Mouse (Mus musculus) cerebellum, adult 18-20 months (tissue): ENCODE results near the gene Tcte1.

Experiments used
- DNase-seq, 2 experiments: peaks; one replicate each; pipeline ENCODE4 v3.0.0; 2021

The Tcte1 gene

GRCm38 (mm10) chr17:45515204-45515726 lies 8.0 kb upstream of the Tcte1 start:
- DNase-seq: no peak

GRCm38 (mm10) chr17:45515806-45516205 lies 7.4 kb upstream of the Tcte1 start:
- DNase-seq: no peak

- peak; percentile 92 to 94 for DNase-seq
Measured at GRCm38 (mm10) chr17:45516488-45516887, 6.7 kb upstream of the Tcte1 start.

GRCm38 (mm10) chr17:45517135-45517534 lies 6.1 kb upstream of the Tcte1 start:
- no peak for DNase-seq

- DNase-seq: no peak
Measured at GRCm38 (mm10) chr17:45517549-45518215, 5.6 kb upstream of the Tcte1 start.

- peak; percentile 87 to 93 for DNase-seq
Measured at GRCm38 (mm10) chr17:45518766-45519475, 4.3 kb upstream of the Tcte1 start.

- DNase-seq: no peak
Measured at GRCm38 (mm10) chr17:45520136-45520535, 3.1 kb upstream of the Tcte1 start.

GRCm38 (mm10) chr17:45524961-45525360 lies 1.7 kb downstream of the Tcte1 start:
- DNase-seq: no peak

- peak in 1 of 2 experiments; percentile 60 for DNase-seq
Measured at GRCm38 (mm10) chr17:45526571-45526970, 3.3 kb downstream of the Tcte1 start.

- peak; percentile 88 to 92 for DNase-seq
Measured at GRCm38 (mm10) chr17:45530346-45530782, 7.1 kb downstream of the Tcte1 start.

GRCm38 (mm10) chr17:45532896-45533295 lies 9.7 kb downstream of the Tcte1 start:
- DNase-seq: no peak

GRCm38 (mm10) chr17:45536264-45536663 lies 13.0 kb downstream of the Tcte1 start:
- DNase-seq: no peak

GRCm38 (mm10) chr17:45538394-45538793 lies 15.2 kb downstream of the Tcte1 start:
- DNase-seq: no peak

- no peak for DNase-seq
Measured at GRCm38 (mm10) chr17:45539664-45540063, 16.4 kb downstream of the Tcte1 start.

- no peak for DNase-seq
Measured at GRCm38 (mm10) chr17:45542129-45542528, 18.9 kb downstream of the Tcte1 start.

GRCm38 (mm10) chr17:45542705-45543104 lies 19.5 kb downstream of the Tcte1 start:
- peak; percentile 61 to 70 for DNase-seq

- peak in 1 of 2 experiments; percentile 44 for DNase-seq
Measured at GRCm38 (mm10) chr17:45543115-45543514, 19.9 kb downstream of the Tcte1 start.

GRCm38 (mm10) chr17:45544001-45544872 lies 21.0 kb downstream of the Tcte1 start:
- DNase-seq: peak; percentile 50 to 70

GRCm38 (mm10) chr17:45544873-45545277 lies 21.6 kb downstream of the Tcte1 start:
- no peak for DNase-seq

- DNase-seq: peak in 1 of 2 experiments; percentile 71
Measured at GRCm38 (mm10) chr17:45545278-45545961, 22.2 kb downstream of the Tcte1 start.

GRCm38 (mm10) chr17:45546941-45547340 lies 23.7 kb downstream of the Tcte1 start:
- peak; percentile 77 for DNase-seq

- DNase-seq: peak; percentile 69 to 78
Measured at GRCm38 (mm10) chr17:45547461-45548190, 24.4 kb downstream of the Tcte1 start.
